Mouse (Mus musculus) testis, adult 2 months (tissue): ENCODE measurements around the gene Tstd3.

Experiments used
- CTCF ChIP-seq: fragments of 200-500 bp; IDR thresholded peaks from 2 replicates; pipeline ENCODE4 v1.5.1; 2012; ENCODE audit warnings: low read depth, mild to moderate bottlenecking, inconsistent platforms, low read length, moderate library complexity; ENCODE audit not compliant: control insufficient read depth, insufficient read depth, insufficient replicate concordance
- POLR2A ChIP-seq: fragments of 200-500 bp; IDR thresholded peaks from 2 replicates; pipeline ENCODE4 v1.6.1; 2012; ENCODE audit warnings: low read depth, mild to moderate bottlenecking, inconsistent platforms, low read length, moderate library complexity; ENCODE audit not compliant: control insufficient read depth

GRCm38 (mm10) chr4:21766171-21766862, 695 bp downstream of the Tstd3 start:
- TF ChIP-seq POLR2A (no peak), CTCF (no peak)
